Mouse (Mus musculus): ENCODE data around the gene Rnf121.

Rnf121 gene

GRCm38 (mm10) chr7:101998194-101998927 is 66.9 kb downstream of the Rnf121 start:
- peak; percentile 93 for DNase-seq

DNA sequence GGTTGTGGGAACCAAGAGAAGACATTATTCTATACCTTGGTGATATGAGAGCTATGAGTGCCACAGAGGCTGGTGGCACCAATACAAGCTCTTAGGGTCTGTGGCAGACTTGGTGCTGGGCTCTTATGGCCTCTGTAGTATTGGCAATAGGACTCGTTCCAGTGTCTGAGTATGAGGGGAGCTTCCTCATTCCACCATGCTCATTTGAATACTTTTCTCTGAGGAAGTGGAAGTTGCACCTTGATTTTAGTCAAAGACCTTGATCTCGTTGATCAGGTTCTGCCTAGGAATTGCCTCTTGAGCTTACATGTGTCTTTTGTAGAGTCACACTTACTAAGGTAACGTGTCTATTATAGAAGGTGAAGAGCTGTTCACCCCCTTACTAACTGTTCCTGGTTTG is 71.0 kb downstream of the Rnf121 start:
- no peak for DNase-seq

DNA sequence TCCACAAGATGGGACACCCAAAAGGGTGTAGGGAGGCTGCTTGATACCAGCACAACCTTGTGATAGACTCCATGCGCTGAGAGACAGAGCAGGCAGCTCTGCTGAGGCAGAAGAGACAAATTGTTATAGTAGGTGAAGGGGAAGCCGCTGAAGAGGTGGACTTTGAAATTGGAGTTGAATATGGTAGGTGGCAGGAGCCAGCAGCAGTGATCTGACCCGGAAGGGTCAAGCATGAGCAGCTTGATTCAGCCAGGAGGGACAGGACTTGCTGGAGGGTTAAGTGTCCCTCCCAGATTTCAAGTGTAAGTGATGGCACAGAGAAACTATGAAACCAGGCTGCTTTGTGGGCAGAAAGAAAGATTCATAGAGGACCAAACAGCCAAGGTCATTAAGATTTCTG is 80.2 kb downstream of the Rnf121 start:
- no peak for DNase-seq

GRCm38 (mm10) chr7:101982735-101983134 is 82.5 kb downstream of the Rnf121 start:
- DNase-seq = no peak

GRCm38 (mm10) chr7:101974505-101974904 is 90.8 kb downstream of the Rnf121 start:
- DNase-seq = peak; percentile 73

DNA sequence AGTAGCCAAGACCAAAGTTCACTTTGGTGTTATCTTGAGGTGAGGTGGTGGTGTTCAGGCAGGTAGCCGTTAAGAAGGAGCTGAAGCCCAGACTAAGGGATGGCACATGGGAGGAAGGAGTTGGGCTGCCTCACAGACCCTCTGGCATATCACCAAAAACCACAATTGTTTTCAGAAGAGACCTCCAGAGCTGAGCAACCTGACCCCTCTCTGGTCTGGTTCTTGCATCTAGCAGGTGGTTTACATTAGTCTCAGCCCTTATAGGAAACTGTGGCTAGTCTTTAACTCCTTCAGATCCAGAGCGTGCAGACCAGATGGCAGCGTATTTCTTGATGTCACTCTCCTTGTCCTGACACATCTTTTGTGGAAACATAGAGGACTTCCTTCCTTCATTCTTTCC is 91.5 kb downstream of the Rnf121 start:
- DNase-seq = no peak

- DNase-seq = no peak
These were observed 93.5 kb downstream of the Rnf121 start for GRCm38 (mm10) chr7:101971721-101972120.

GRCm38 (mm10) chr7:101970821-101971461 is 94.3 kb downstream of the Rnf121 start:
- peak; percentile 93 for DNase-seq

DNA sequence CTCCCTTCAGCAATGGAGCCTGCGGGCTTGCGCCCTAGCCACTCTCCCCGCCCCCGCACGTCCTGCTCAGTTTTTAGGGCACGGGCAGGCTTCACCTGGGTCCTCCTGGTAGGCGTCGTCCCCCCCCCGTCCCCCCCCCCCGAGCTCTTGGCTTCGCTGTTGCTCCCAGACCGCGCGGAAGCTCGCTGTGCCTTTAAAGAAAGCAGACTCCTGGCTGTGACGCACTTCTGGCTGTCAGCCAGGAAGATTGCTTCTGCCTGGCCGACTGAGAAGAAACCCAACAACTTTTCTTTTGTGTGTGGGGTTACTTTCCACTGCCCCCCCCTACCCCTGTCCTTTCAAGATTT is 94.9 kb downstream of the Rnf121 start:
- peak; percentile 95 for DNase-seq

- peak; percentile 88 for DNase-seq
These were observed 95.4 kb downstream of the Rnf121 start for GRCm38 (mm10) chr7:101969694-101970428.

All from lung, postnatal 10 days (tissue).